Mouse (Mus musculus): Measurements from ENCODE around the gene Usp10. TPM values are rescaled to one million over a fixed set of nuclear protein-coding genes. Genes with fewer than 3 reads are reported as not detected.

Gene Usp10
- polyA plus RNA-seq, 1 experiment from 2014 or later, result 127 TPM

DNA sequence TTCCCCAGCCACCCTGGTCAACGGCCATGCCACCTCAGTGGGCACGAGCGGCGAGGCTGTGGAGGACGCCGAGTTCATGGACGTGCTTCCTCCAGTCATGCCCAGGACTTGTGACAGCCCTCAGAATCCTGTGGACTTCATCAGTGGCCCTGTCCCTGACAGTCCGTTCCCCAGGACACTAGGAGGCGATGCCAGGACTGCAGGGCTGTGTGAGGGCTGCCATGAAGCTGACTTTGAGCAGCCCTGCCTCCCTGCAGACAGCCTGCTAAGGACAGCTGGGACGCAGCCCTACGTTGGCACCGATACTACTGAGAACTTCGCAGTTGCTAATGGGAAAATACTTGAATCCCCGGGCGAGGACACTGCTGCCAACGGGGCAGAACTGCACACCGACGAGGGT lies 31.3 kb downstream of the Usp10 start:
- H3K4me2 ChIP-seq, result no peak overlapping the region
- no peak overlapping the region for H3K9ac ChIP-seq
- no peaks in the 10 kb centered on the region for H3K27me3 ChIP-seq (replicated peaks)
- ATAC-seq (ENCODE audit: insufficient read depth, low FRiP score, low read depth), result no peak
- H3K4me1 ChIP-seq, result no peaks in the 10 kb centered on the region
- H3K9me3 ChIP-seq, result no peaks in the 10 kb centered on the region
- H3K4me3 ChIP-seq (replicated peaks), result no peak overlapping the region
- H3K27ac ChIP-seq, result no peak overlapping the region
- 96% methylated on average over 18 of the region's 18 CpGs for WGBS
- H3K36me3 ChIP-seq, result peaks cover 39% of the 10 kb centered on the region

GRCm38 (mm10) chr8:119943616-119944015 lies 33.5 kb downstream of the Usp10 start:
- no peak overlapping the region for H3K9ac ChIP-seq
- no peak overlapping the region for H3K4me3 ChIP-seq (replicated peaks)
- no peaks in the 10 kb centered on the region for H3K9me3 ChIP-seq
- no peak for ATAC-seq (ENCODE audit: insufficient read depth, low FRiP score, low read depth)
- no peak overlapping the region for H3K4me2 ChIP-seq
- H3K36me3 ChIP-seq, result peaks cover 49% of the 10 kb centered on the region
- no peaks in the 10 kb centered on the region for H3K4me1 ChIP-seq
- H3K27me3 ChIP-seq (replicated peaks), result no peaks in the 10 kb centered on the region
- 90% methylated on average over 10 of the region's 10 CpGs for WGBS
- no peak overlapping the region for H3K27ac ChIP-seq

DNA sequence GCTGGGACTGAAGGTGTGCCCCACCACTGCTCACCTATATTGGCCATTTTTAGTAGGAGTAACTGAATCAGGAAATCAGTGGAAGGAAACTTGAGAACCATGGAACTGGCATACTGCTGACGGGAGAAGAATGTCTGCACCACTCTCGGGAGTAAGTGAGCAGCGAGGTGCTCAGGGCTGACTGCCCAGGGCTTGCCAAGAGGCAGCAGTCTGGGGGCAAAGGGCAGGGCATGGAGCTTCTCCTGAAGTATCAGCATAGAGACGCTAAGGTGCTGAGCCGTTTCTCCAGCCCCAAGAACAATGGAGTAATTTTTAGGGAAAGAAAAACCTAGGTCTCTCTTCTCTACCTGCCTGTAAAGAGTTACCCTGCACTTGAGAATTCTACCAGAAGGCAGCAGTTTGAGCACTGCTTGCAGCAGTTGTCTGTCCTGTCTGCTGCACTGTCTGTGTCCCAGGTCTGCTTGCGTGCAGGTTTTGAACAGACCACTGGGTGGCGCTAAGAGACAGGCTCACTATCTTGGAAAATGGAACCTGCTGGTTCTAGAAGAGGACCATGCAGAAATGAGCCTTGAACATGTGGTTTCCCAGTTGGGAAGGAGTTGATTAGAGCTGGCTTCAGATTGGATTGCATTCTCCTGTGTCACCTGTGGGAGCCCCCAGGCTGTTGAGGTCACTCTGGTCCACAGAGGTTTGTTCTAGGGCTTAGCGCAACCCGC lies 34.1 kb downstream of the Usp10 start:
- H3K9ac ChIP-seq, result no peak overlapping the region
- peaks cover 55% of the 10 kb centered on the region for H3K36me3 ChIP-seq

GRCm38 (mm10) chr8:119946326-119946865 lies 36.2 kb downstream of the Usp10 start:
- Histone ChIP-seq H3K4me3 (replicated peaks) (no peak overlapping the region), H3K27ac (no peak overlapping the region), H3K27me3 (replicated peaks) (no peaks in the 10 kb centered on the region), H3K9ac (no peak overlapping the region), H3K9me3 (no peaks in the 10 kb centered on the region), H3K36me3 (peaks cover 66% of the 10 kb centered on the region), H3K4me2 (no peak overlapping the region), H3K4me1 (no peaks in the 10 kb centered on the region)
- ATAC-seq (ENCODE audit: insufficient read depth, low FRiP score, low read depth), result no peak
- WGBS, result 82% methylated on average over 8 of the region's 8 CpGs

More for the DNA sequence above, 34.1 kb downstream of the Usp10 start:
- no peak overlapping the region for H3K4me3 ChIP-seq (replicated peaks)
- 65% methylated on average over 9 of the region's 9 CpGs for WGBS
- no peak overlapping the region for H3K4me2 ChIP-seq
- H3K9me3 ChIP-seq, result no peaks in the 10 kb centered on the region
- no peak overlapping the region for H3K27ac ChIP-seq
- ATAC-seq (ENCODE audit: insufficient read depth, low FRiP score, low read depth), result peak; percentile 44; the same call in 1 of the 2 replicates
- H3K4me1 ChIP-seq, result no peaks in the 10 kb centered on the region
- no peaks in the 10 kb centered on the region for H3K27me3 ChIP-seq (replicated peaks)

DNA sequence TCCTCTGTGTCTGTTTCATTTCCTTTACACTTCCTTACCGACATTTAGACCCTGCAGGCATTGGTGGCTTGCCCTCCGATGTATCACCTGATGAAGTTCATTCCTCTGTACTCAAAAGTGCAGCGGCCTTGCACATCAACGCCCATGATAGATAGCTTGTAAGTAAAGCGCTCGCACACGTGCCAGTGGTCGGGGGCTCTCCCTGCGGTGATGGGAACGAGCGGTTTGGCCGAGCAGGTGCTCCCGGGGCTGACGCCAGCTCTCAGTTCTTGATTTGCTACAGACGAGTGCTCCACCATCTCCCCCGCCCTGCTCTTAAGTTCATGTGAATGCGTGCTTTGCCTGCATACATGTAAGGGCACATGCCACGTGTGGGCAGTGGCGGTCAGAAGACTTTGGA lies 37.5 kb downstream of the Usp10 start:
- H3K36me3 ChIP-seq, result peaks cover 65% of the 10 kb centered on the region
- ATAC-seq (ENCODE audit: insufficient read depth, low FRiP score, low read depth), result no peak
- no peak overlapping the region for H3K27ac ChIP-seq
- H3K9ac ChIP-seq, result no peak overlapping the region
- no peak overlapping the region for H3K4me3 ChIP-seq (replicated peaks)
- H3K4me2 ChIP-seq, result no peak overlapping the region
- H3K4me1 ChIP-seq, result no peaks in the 10 kb centered on the region
- no peaks in the 10 kb centered on the region for H3K9me3 ChIP-seq
- no peaks in the 10 kb centered on the region for H3K27me3 ChIP-seq (replicated peaks)
- 74% methylated on average over 19 of the region's 19 CpGs for WGBS

DNA sequence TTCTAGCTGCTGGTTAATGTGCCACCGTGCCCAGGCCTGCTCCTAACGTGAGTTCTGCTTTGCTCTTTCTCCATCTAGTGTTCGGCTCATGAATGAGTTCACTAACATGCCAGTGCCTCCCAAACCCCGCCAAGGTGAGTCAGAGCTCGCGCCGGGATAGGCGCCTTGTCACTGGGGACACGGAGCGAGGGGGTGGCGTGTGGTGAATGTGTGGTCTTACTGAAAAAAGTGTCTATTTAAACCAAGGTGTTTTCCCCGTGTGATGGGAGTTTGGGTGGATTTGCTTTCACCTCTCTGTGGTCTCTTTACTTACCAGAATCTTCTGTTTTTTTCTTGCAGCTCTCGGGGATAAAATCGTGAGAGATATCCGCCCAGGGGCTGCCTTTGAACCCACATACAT lies 38.2 kb downstream of the Usp10 start:
- no peak overlapping the region for H3K27ac ChIP-seq
- no peak overlapping the region for H3K4me2 ChIP-seq
- no peak for ATAC-seq (ENCODE audit: insufficient read depth, low FRiP score, low read depth)
- no peaks in the 10 kb centered on the region for H3K27me3 ChIP-seq (replicated peaks)
- WGBS, result 82% methylated on average over 15 of the region's 15 CpGs
- H3K9ac ChIP-seq, result no peak overlapping the region
- no peaks in the 10 kb centered on the region for H3K9me3 ChIP-seq
- H3K4me3 ChIP-seq (replicated peaks), result no peak overlapping the region
- peaks cover 72% of the 10 kb centered on the region for H3K36me3 ChIP-seq
- H3K4me1 ChIP-seq, result no peaks in the 10 kb centered on the region

- no peak for ATAC-seq (ENCODE audit: insufficient read depth, low FRiP score, low read depth)
These were observed 42.1 kb downstream of the Usp10 start for GRCm38 (mm10) chr8:119952282-119952681.

GRCm38 (mm10) chr8:119952747-119953146 lies 42.6 kb downstream of the Usp10 start:
- 88% methylated on average over 5 of the region's 5 CpGs for WGBS
- H3K27me3 ChIP-seq (replicated peaks), result no peaks in the 10 kb centered on the region
- H3K9ac ChIP-seq, result no peak overlapping the region
- H3K36me3 ChIP-seq, result peaks cover 90% of the 10 kb centered on the region
- no peaks in the 10 kb centered on the region for H3K9me3 ChIP-seq
- ATAC-seq (ENCODE audit: insufficient read depth, low FRiP score, low read depth), result no peak
- no peaks in the 10 kb centered on the region for H3K4me1 ChIP-seq
- no peak overlapping the region for H3K4me2 ChIP-seq
- H3K4me3 ChIP-seq (replicated peaks), result no peak overlapping the region
- no peak overlapping the region for H3K27ac ChIP-seq

More at GRCm38 (mm10) chr8:119952282-119952681, 42.1 kb downstream of the Usp10 start:
- peaks cover 88% of the 10 kb centered on the region for H3K36me3 ChIP-seq
- H3K4me3 ChIP-seq (replicated peaks), result no peak overlapping the region
- no peak overlapping the region for H3K9ac ChIP-seq
- H3K27me3 ChIP-seq (replicated peaks), result no peaks in the 10 kb centered on the region
- H3K27ac ChIP-seq, result no peak overlapping the region
- WGBS, result 76% methylated on average over 7 of the region's 7 CpGs
- H3K4me1 ChIP-seq, result no peaks in the 10 kb centered on the region
- H3K9me3 ChIP-seq, result no peaks in the 10 kb centered on the region
- H3K4me2 ChIP-seq, result no peak overlapping the region

DNA sequence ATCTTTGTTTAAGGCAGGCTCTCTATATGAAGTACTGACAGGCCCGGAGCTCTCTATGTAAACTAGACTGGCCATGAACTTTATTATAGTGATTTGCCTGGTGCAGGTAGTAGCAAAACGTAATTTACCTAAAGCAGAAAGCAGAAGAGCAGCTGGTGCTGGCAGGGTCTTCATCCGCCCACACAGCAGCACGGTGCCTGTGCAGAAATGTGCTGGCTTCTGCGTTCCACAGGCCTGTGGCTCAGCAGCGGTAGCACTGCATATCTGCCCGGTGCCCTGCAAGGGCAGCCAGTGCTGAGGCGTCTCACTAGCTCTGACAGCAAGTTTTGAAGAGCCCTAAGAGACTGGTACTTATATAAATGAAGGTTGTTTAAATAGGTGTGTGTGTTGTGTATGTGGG lies 45.2 kb downstream of the Usp10 start:
- Histone ChIP-seq H3K4me1 (no peaks in the 10 kb centered on the region; the same call in 1 of the 2 replicates), H3K27me3 (replicated peaks) (no peaks in the 10 kb centered on the region), H3K36me3 (peaks cover 73% of the 10 kb centered on the region), H3K9ac (no peak overlapping the region), H3K4me2 (no peak overlapping the region), H3K4me3 (replicated peaks) (no peak overlapping the region), H3K27ac (no peak overlapping the region), H3K9me3 (no peaks in the 10 kb centered on the region)
- 89% methylated on average over 8 of the region's 8 CpGs for WGBS
- ATAC-seq (ENCODE audit: insufficient read depth, low FRiP score, low read depth), result no peak

- 93% methylated on average over 10 of the region's 10 CpGs for WGBS
- H3K36me3 ChIP-seq, result peaks cover 48% of the 10 kb centered on the region
- no peaks in the 10 kb centered on the region for H3K27me3 ChIP-seq (replicated peaks)
- H3K9me3 ChIP-seq, result no peaks in the 10 kb centered on the region
- H3K27ac ChIP-seq, result no peak overlapping the region
- H3K4me3 ChIP-seq (replicated peaks), result no peak overlapping the region
- H3K4me1 ChIP-seq, result no peaks in the 10 kb centered on the region; the same call in 1 of the 2 replicates
- H3K9ac ChIP-seq, result no peak overlapping the region
- no peak for ATAC-seq (ENCODE audit: insufficient read depth, low FRiP score, low read depth)
- H3K4me2 ChIP-seq, result no peak overlapping the region
These were observed 47.9 kb downstream of the Usp10 start for GRCm38 (mm10) chr8:119958076-119958475.

DNA sequence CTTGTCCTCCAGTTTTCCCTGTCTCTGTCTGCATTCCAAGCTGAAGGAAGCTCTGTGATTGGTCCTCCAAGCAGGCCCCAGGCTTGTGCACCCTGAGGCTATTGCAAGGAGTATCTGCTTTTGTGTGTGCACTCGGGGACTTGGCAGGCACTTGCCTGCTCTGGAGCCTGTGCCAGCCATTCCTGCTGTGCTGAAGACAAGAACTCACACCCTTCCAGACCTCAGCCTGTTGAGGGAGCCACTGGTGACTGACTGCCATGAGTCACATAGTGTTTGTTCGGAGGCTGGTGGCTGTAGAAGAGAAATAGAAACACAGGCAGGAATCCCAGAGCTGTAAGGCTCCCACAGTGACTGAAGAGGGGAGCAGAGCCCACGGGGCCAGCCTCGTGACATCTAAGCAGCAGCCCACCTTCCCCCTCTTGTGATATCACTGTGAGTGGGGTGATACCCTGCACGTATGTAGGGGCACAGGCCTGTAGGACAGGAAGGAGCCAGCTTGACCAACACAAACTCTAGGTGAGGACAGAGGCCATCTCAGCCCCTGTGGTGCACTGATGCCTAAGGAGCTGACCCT lies 50.5 kb downstream of the Usp10 start:
- no peak overlapping the region for H3K9ac ChIP-seq

DNA sequence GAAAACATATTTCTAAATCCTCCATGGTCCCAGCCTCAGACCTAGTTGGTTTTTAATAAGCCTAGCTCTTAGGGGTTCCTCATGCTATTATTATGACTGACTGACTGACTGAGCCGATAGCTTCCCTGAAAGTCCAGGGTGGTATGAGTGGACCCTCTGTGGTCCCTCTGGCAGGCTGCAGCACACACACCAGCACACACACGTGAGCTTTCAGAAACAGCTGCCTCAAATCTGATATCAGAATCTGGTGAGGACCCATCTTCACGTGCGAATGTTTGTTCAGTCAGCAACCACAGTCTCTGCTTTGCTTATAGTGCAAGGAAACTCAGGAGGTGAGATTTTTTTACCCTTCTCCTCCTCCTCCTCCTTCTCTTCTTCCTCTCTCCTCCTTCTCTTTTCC lies 54.7 kb downstream of the Usp10 start:
- WGBS, result 55% methylated on average over 4 of the region's 4 CpGs
- no peak for ATAC-seq (ENCODE audit: insufficient read depth, low FRiP score, low read depth)
- H3K4me1 ChIP-seq, result no peaks in the 10 kb centered on the region; the same call in 1 of the 2 replicates
- H3K27ac ChIP-seq, result no peak overlapping the region
- H3K36me3 ChIP-seq, result no peaks in the 10 kb centered on the region
- no peak overlapping the region for H3K4me2 ChIP-seq
- H3K9me3 ChIP-seq, result no peaks in the 10 kb centered on the region
- no peak overlapping the region for H3K4me3 ChIP-seq (replicated peaks)
- H3K27me3 ChIP-seq (replicated peaks), result no peaks in the 10 kb centered on the region
- no peak overlapping the region for H3K9ac ChIP-seq

More for the DNA sequence above, 50.5 kb downstream of the Usp10 start:
- peak; percentile 19; the same call in 1 of the 2 replicates for ATAC-seq (ENCODE audit: insufficient read depth, low FRiP score, low read depth)
- Histone ChIP-seq H3K4me1 (no peaks in the 10 kb centered on the region; the same call in 1 of the 2 replicates), H3K9me3 (no peaks in the 10 kb centered on the region), H3K27ac (no peak overlapping the region), H3K4me2 (no peak overlapping the region), H3K36me3 (peaks cover 22% of the 10 kb centered on the region), H3K4me3 (replicated peaks) (no peak overlapping the region), H3K27me3 (replicated peaks) (no peaks in the 10 kb centered on the region)
- 53% methylated on average over 5 of the region's 5 CpGs for WGBS
